Mouse (Mus musculus) heart, adult 2 months (tissue): ENCODE results near the gene Lmna.

ENCODE experiments used
- CTCF ChIP-seq: fragments of 200-600 bp; IDR thresholded peaks from 2 replicates; pipeline ENCODE4 v1.8.1; 2022; ENCODE audit warnings: antibody characterized with exemption, mild to moderate bottlenecking, moderate library complexity
- EP300 ChIP-seq: fragments of 200-500 bp; IDR thresholded peaks from 2 replicates; pipeline ENCODE4 v1.6.1; 2011; ENCODE audit warnings: low read depth, low read length, control low read depth; ENCODE audit not compliant: insufficient read depth
- POLR2A ChIP-seq: fragments of 200-500 bp; IDR thresholded peaks from 2 replicates; pipeline ENCODE4 v1.6.1; 2011; ENCODE audit warnings: mild to moderate bottlenecking, low read depth, low read length, control low read depth; ENCODE audit not compliant: insufficient read depth

GRCm38 (mm10) chr3:88502031-88502571, 7.7 kb downstream of the Lmna start:
- TF ChIP-seq CTCF (no peak), EP300 (0 out of 2 replicates have a peak, but pooled peaks have one; percentile 23), POLR2A (no peak)
